ENCODE assay signal across 10 mouse cellular contexts in the genomic region with DNA sequence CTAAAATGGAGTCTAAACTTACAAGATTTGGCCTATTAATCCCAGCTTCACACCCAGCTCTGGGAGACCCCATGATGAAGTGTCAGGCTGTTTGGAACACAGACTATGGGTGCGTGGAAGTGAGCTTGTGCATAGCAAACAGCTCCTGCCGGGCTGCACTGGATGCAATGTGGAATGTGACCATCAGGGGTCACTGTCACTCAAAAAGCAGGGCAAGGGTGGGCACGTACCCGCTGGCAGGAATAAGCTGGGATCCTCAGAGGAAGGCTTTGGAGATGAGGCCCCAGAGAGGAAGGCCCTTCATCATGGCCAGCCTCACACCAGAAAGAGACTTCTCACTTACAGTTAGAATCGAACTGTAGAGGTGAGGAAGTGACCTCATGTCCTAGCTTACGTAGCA. TPM values are rescaled to one million over a fixed set of nuclear protein-coding genes. Genes with fewer than 3 reads are reported as not detected.
DNase-seq lines count a peak whose midpoint lies in the region; ATAC-seq and TF ChIP-seq lines count a peak whose summit lies in the region.
"Had no signal": no experiment of that assay in that cellular context is flagged by ENCODE, and none has a peak within 500 bp of the region (broad histone marks: within the 10 kb centered on the region; RNA-seq: fewer than 3 reads in every experiment).

No protein-coding gene starts in this region.

- no peaks in the 10 kb centered on the region for H3K27me3 ChIP-seq in kidney, adult 2 months (replicated peaks; ENCODE audit: control insufficient read depth, insufficient read depth, low read length)
- H3K27me3 ChIP-seq: embryonic facial prominence, embryonic 15.5 days; liver, embryonic 15.5 days had no signal

- WGBS in kidney, adult 2 months: 25% methylated on average over 6 of the region's 6 CpGs

- no peaks in the 10 kb centered on the region for H3K36me3 ChIP-seq in kidney, adult 2 months (ENCODE audit: control insufficient read depth, insufficient read depth, low read length)
- no peaks in the 10 kb centered on the region for H3K36me3 ChIP-seq in ES-E14 (ENCODE audit: control insufficient read depth, insufficient read depth, low read length, poor library complexity, severe bottlenecking)
- H3K36me3 ChIP-seq: embryonic facial prominence, embryonic 15.5 days; liver, embryonic 15.5 days had no signal

- no peak for TF ChIP-seq POLR2A in kidney, adult 2 months (IDR thresholded peaks at IDR 0.05; ENCODE audit: low read depth, low read length)

- H3K9me3 ChIP-seq in ES-E14 (ENCODE audit: control insufficient read depth, insufficient read depth, low read depth, low read length): no peaks in the 10 kb centered on the region
- H3K9me3 ChIP-seq: embryonic facial prominence, embryonic 15.5 days; liver, embryonic 15.5 days had no signal

- no peak overlapping the region for H3K9ac ChIP-seq in ES-E14 (ENCODE audit: insufficient read depth, low read depth, low read length, poor library complexity, severe bottlenecking)
- H3K9ac ChIP-seq: embryonic facial prominence, embryonic 15.5 days; liver, embryonic 15.5 days had no signal

- no peak overlapping the region for H3K4me3 ChIP-seq in kidney, adult 2 months (ENCODE audit: insufficient read depth, low read depth, low read length)
- H3K4me3 ChIP-seq in ES-E14 (ENCODE audit: insufficient read depth in 1 of 2, low read depth in 1 of 2, low read length in 2 of 2, poor library complexity in 1 of 2, severe bottlenecking in 1 of 2): no peak overlapping the region
- H3K4me3 ChIP-seq: embryonic facial prominence, embryonic 15.5 days; liver, embryonic 15.5 days had no signal

- peak; percentile 86 for ATAC-seq in granulocyte monocyte progenitor cell, adult 5-6 weeks (replicated peaks; ENCODE audit: poor library complexity, severe bottlenecking)
- ATAC-seq in monocyte, adult 5-6 weeks (replicated peaks; ENCODE audit: insufficient number of reproducible peaks, low FRiP score, low TSS enrichment, poor library complexity, severe bottlenecking): peak; percentile 62

- H3K4me1 ChIP-seq in kidney, adult 2 months (ENCODE audit: control insufficient read depth, insufficient read depth, low read length): no peaks in the 10 kb centered on the region
- H3K4me1 ChIP-seq in ES-E14 (ENCODE audit: control insufficient read depth in 2 of 2, insufficient read depth in 2 of 2, low read length in 2 of 2, poor library complexity in 1 of 2): peaks cover 3 to 14% of the 10 kb centered on the region in 2 experiments
- H3K4me1 ChIP-seq: embryonic facial prominence, embryonic 15.5 days; liver, embryonic 15.5 days had no signal

- peak; percentile 67 for TF ChIP-seq CTCF in kidney, adult 2 months (conservative IDR thresholded peaks at IDR 0.05; ENCODE audit: insufficient read depth, insufficient read length, low read depth, low read length)

- intact Hi-C loops in left cerebral cortex, postnatal 4 days (cut with DNase I): no loop called here

- no peak overlapping the region for H3K27ac ChIP-seq in kidney, adult 2 months (ENCODE audit: insufficient read depth, low read depth, low read length)
- H3K27ac ChIP-seq in ES-E14 (ENCODE audit: insufficient read depth, low read depth, low read length, poor library complexity, severe bottlenecking): no peak overlapping the region
- H3K27ac ChIP-seq: embryonic facial prominence, embryonic 15.5 days; liver, embryonic 15.5 days had no signal

- in situ Hi-C loops in ES-E14 (cut with MboI; ENCODE audit: low sequenced_read_pairs in 2 of 2, unreplicated experiment in 2 of 2): loop anchor here in 1 of 2 experiments (10.0 kb wide), 1 partner anchor 345 kb away; no protein-coding TSS in a partner anchor

- DNase-seq in kidney, adult 2 months: peak; percentile 43
- DNase-seq in kidney, postnatal 14 days: no peak
- DNase-seq in ES-E14 (ENCODE audit: low read depth, low spot score): no peak
- peak; percentile 78 to 85 for DNase-seq in cerebellum, postnatal 14 days
- DNase-seq in left cerebral cortex, postnatal 4 days: peak; percentile 74
- DNase-seq in c-Kit-positive CD71-positive TER-119-positive erythroid progenitor cells, embryonic 14.5 days (ENCODE audit: low spot score): no peak

TF ChIP-seq in ES-E14, 5 proteins besides CTCF, POLR2A, EP300 and RAD21:
- TF ChIP-seq ZNF384 (IDR thresholded peaks at IDR 0.05; ENCODE audit: low read depth, low read length) (no peak), ZC3H11A (IDR thresholded peaks at IDR 0.05; ENCODE audit: borderline replicate concordance, low read depth, low read length) (peak; percentile 19; the same call in 1 of the 2 replicates), MAFK (IDR thresholded peaks at IDR 0.05; ENCODE audit: insufficient read depth, low read depth, low read length) (no peak), CHD2 (IDR thresholded peaks at IDR 0.05; ENCODE audit: low read depth, low read length) (no peak), HCFC1 (IDR thresholded peaks at IDR 0.05; ENCODE audit: borderline replicate concordance, insufficient read depth, low read length) (no peak)

RNA-seq across cellular contexts. Expression of gene Slc52a3, which starts 23.9 kb away (rescaled TPM):
- 17.4 and 23.6 TPM in 2 replicates for polyA plus RNA-seq in kidney, adult 2 months (2012; rRNA removed)
- total RNA-seq in ES-E14 (2012; rRNA removed): 4.4 and 7.3 TPM in 2 replicates
- not detected in 2 replicates for total RNA-seq in granulocyte monocyte progenitor cell, adult 5-6 weeks (2014; fragmentation: Nextera tagmentation)
- not detected in 2 replicates for total RNA-seq in granulocyte monocyte progenitor cell, adult 5-6 weeks (2017)
- total RNA-seq in left cerebral cortex, postnatal 4 days (2021): 1 to 10 TPM; 2.2 to 2.5 TPM
- total RNA-seq in monocyte, adult 5-6 weeks (2017): 3.0 to 4.9 TPM (median 3.5 TPM) in 3 replicates

RNA-seq across cellular contexts. Expression of gene Fam110a, which starts 40.2 kb away (rescaled TPM):
- 14.2 and 16.2 TPM in 2 replicates for polyA plus RNA-seq in kidney, adult 2 months (2012; rRNA removed)
- 5.8 and 6.3 TPM in 2 replicates for total RNA-seq in ES-E14 (2012; rRNA removed)
- 14.9 and 17.6 TPM in 2 replicates for total RNA-seq in granulocyte monocyte progenitor cell, adult 5-6 weeks (2014; fragmentation: Nextera tagmentation)
- total RNA-seq in granulocyte monocyte progenitor cell, adult 5-6 weeks (2017): 3.8 and 8.8 TPM in 2 replicates
- total RNA-seq in left cerebral cortex, postnatal 4 days (2021): 10 to 100 TPM; 19.0 to 20.5 TPM
- 0.64 to 5.5 TPM (median 3.1 TPM) in 3 replicates for total RNA-seq in monocyte, adult 5-6 weeks (2017)

Comparison
In these comparisons a context has a peak if more than half of its experiments do, and no peak if none do; other contexts are left out.
1. DNase-seq: peak in kidney, adult 2 months (single experiment), cerebellum, postnatal 14 days (2 of 2) and left cerebral cortex, postnatal 4 days (single experiment); none in kidney, postnatal 14 days (single experiment), ES-E14 (single experiment) and c-Kit-positive CD71-positive TER-119-positive erythroid progenitor cells, embryonic 14.5 days (single experiment).